Mouse (Mus musculus): ENCODE data around the gene Sspo. TPM values are rescaled to one million over a fixed set of nuclear protein-coding genes. Genes with fewer than 3 reads are reported as not detected.

Sspo gene
- total and polyA plus RNA-seq, 3 experiments: 0.08 to 0.42 (median 0.17) TPM

GRCm38 (mm10) chr6:48538841-48539737 is 91.1 kb downstream of the Sspo start:
- dilution Hi-C loops (cut with MboI; ENCODE audit: extremely low pct_ligation_motif_present, extremely low pct_unique_long_range_greater_than_20kb, low sequenced_read_pairs) (no loop called here), in situ Hi-C loops (cut with MboI; ENCODE audit: low pct_ligation_motif_present, low pct_unique_long_range_greater_than_20kb, low sequenced_read_pairs) (loop anchor here (5.0 to 25.0 kb wide), 2 partner anchors 78 to 352 kb away; no protein-coding TSS in a partner anchor)
- H3K36me3 ChIP-seq (replicated peaks in 1 of 2; ENCODE audit: control insufficient read depth in 1 of 2, insufficient read depth in 1 of 2, low read length in 1 of 2): peaks cover 0 to 4% of the 10 kb centered on the region in 2 experiments
- H3K9ac ChIP-seq (ENCODE audit: insufficient read depth, low read depth): no peak overlapping the region
- no peak overlapping the region for H3K27ac ChIP-seq (ENCODE audit: insufficient read depth, low read depth)
- H3K27me3 ChIP-seq (replicated peaks): peaks cover 6% of the 10 kb centered on the region
- no peaks in the 10 kb centered on the region for H3K9me3 ChIP-seq (replicated peaks; ENCODE audit: low read length)
- no peak overlapping the region for H3K4me2 ChIP-seq (ENCODE audit: insufficient read depth, low read depth, poor library complexity, severe bottlenecking)
- H3K4me1 ChIP-seq (ENCODE audit: control insufficient read depth in 1 of 2, insufficient read depth in 2 of 2): peaks cover 0 to 18% of the 10 kb centered on the region in 2 experiments; a peak in 2 of 4 replicates
- H3K4me3 ChIP-seq (replicated peaks in 1 of 3; ENCODE audit: low read depth in 2 of 3, low read length in 2 of 3, poor library complexity in 1 of 3): no peak overlapping the region
- TF ChIP-seq RCOR1 (conservative IDR thresholded peaks at IDR 0.05; ENCODE audit: low read depth, low read length): no peak
- TF ChIP-seq CTCF (conservative IDR thresholded peaks at IDR 0.05 in 1 of 2, IDR thresholded peaks at IDR 0.05 in 1 of 2; ENCODE audit: low read depth in 2 of 2, low read length in 2 of 2): peak; percentile 71 to 73
- no peak for TF ChIP-seq ZC3H11A (IDR thresholded peaks at IDR 0.05; ENCODE audit: low read depth, low read length)
- TF ChIP-seq GABPA (IDR thresholded peaks at IDR 0.05; ENCODE audit: insufficient replicate concordance, low read depth, low read length): no peak
- no peak for TF ChIP-seq POLR2A (IDR thresholded peaks at IDR 0.05; ENCODE audit: low read depth, low read length)
- no peak for TF ChIP-seq JUN (IDR thresholded peaks at IDR 0.05; ENCODE audit: insufficient read depth, low read depth, low read length)
- TF ChIP-seq KAT2A (IDR thresholded peaks at IDR 0.05; ENCODE audit: insufficient replicate concordance, low read length): no peak
- peak; percentile 50 for TF ChIP-seq SMC3 (IDR thresholded peaks at IDR 0.05; ENCODE audit: low read depth, low read length)
- TF ChIP-seq HCFC1 (IDR thresholded peaks at IDR 0.05; ENCODE audit: low read depth, low read length): no peak
- no peak for TF ChIP-seq TCF12 (IDR thresholded peaks at IDR 0.05; ENCODE audit: low read depth, low read length)
- no peak for TF ChIP-seq ELF1 (IDR thresholded peaks at IDR 0.05; ENCODE audit: low read depth, low read length)
- TF ChIP-seq MAZ (IDR thresholded peaks at IDR 0.05; ENCODE audit: low read depth, low read length): no peak
- TF ChIP-seq TBP (conservative IDR thresholded peaks at IDR 0.05; ENCODE audit: low read depth, low read length): no peak
- TF ChIP-seq RAD21 (IDR thresholded peaks at IDR 0.05; ENCODE audit: low read depth, low read length): peak; percentile 56
- TF ChIP-seq ZMIZ1 (IDR thresholded peaks at IDR 0.05; ENCODE audit: low read depth, low read length): no peak
- peak; percentile 91 for TF ChIP-seq ZNF384 (IDR thresholded peaks at IDR 0.05; ENCODE audit: low read depth, low read length)
- TF ChIP-seq SIN3A (IDR thresholded peaks at IDR 0.05; ENCODE audit: low read length): no peak
- no peak for TF ChIP-seq POLR2AphosphoS2 (IDR thresholded peaks at IDR 0.05; ENCODE audit: low read depth, low read length)
- no peak for TF ChIP-seq USF1 (IDR thresholded peaks at IDR 0.05; ENCODE audit: low read depth, low read length)
- TF ChIP-seq CHD1 (IDR thresholded peaks at IDR 0.05; ENCODE audit: low read depth, low read length): no peak
- TF ChIP-seq USF2 (conservative IDR thresholded peaks at IDR 0.05; ENCODE audit: low read depth, low read length): no peak
- no peak for TF ChIP-seq UBTF (IDR thresholded peaks at IDR 0.05; ENCODE audit: low read depth, low read length)
- TF ChIP-seq MEF2A (IDR thresholded peaks at IDR 0.05; ENCODE audit: borderline replicate concordance, low read depth, low read length): no peak
- no peaks in the 10 kb centered on the region for H3K79me2 ChIP-seq (replicated peaks; ENCODE audit: control insufficient read depth, extremely low read depth, insufficient read depth, poor library complexity, severe bottlenecking)
- peak; percentile 84 for DNase-seq (ENCODE audit: extremely low read depth)

All from CH12.LX (cell line).